Comparison of ENCODE assay signal across 10 mouse cellular contexts in genomic region chr7:45233580-45234332, GRCm38 (mm10). TPM values are rescaled to one million over a fixed set of nuclear protein-coding genes. Genes with fewer than 3 reads are reported as not detected.
DNase-seq lines count a peak whose midpoint lies in the region; ATAC-seq and TF ChIP-seq lines count a peak whose summit lies in the region.
"Had no signal": no experiment of that assay in that cellular context is flagged by ENCODE, and none has a peak within 500 bp of the region (broad histone marks: within the 10 kb centered on the region; RNA-seq: fewer than 3 reads in every experiment).

No protein-coding gene starts in this region.

- H3K4me3 ChIP-seq in heart, embryonic 10.5 days, result peak overlapping the region; percentile 54
- peak overlapping the region; percentile 25; the same call in 1 of the 2 replicates for H3K4me3 ChIP-seq in heart, embryonic 12.5 days
- H3K4me3 ChIP-seq in midbrain, embryonic 10.5 days, result peak overlapping the region; percentile 44

- H3K27me3 ChIP-seq in heart, embryonic 10.5 days (ENCODE audit: insufficient read depth, poor library complexity, severe bottlenecking), result peaks cover 28% of the 10 kb centered on the region
- H3K27me3 ChIP-seq in heart, embryonic 12.5 days (replicated peaks), result peaks cover 15% of the 10 kb centered on the region
- H3K27me3 ChIP-seq in midbrain, embryonic 10.5 days (ENCODE audit: low read depth, poor library complexity, severe bottlenecking), result peaks cover 58% of the 10 kb centered on the region

- TF ChIP-seq POLR2A in brain, embryonic 14.5 days (IDR thresholded peaks at IDR 0.05; ENCODE audit: borderline replicate concordance, extremely low read depth, insufficient read depth, insufficient read length, poor library complexity, severe bottlenecking), result no peak

- WGBS in heart, embryonic 10.5 days, result 25% methylated on average over 20 of the region's 20 CpGs
- 32% methylated on average over 19 of the region's 20 CpGs for WGBS in heart, embryonic 12.5 days
- WGBS in midbrain, embryonic 10.5 days, result 27% methylated on average over 20 of the region's 20 CpGs

- TF ChIP-seq CTCF in brain, embryonic 14.5 days (IDR thresholded peaks at IDR 0.05; ENCODE audit: borderline replicate concordance, extremely low read depth, insufficient read depth, insufficient read length), result no peak

- H3K9me3 ChIP-seq in heart, embryonic 10.5 days, result no peaks in the 10 kb centered on the region
- no peaks in the 10 kb centered on the region for H3K9me3 ChIP-seq in heart, embryonic 12.5 days (replicated peaks)
- no peaks in the 10 kb centered on the region for H3K9me3 ChIP-seq in midbrain, embryonic 10.5 days (replicated peaks)

- H3K4me2 ChIP-seq in heart, embryonic 12.5 days, result peak overlapping the region; percentile 66

- peaks cover 41% of the 10 kb centered on the region for H3K36me3 ChIP-seq in heart, embryonic 10.5 days
- H3K36me3 ChIP-seq in heart, embryonic 12.5 days, result peaks cover 48% of the 10 kb centered on the region
- H3K36me3 ChIP-seq in midbrain, embryonic 10.5 days, result peaks cover 54% of the 10 kb centered on the region

- H3K9ac ChIP-seq in heart, embryonic 12.5 days, result peak overlapping the region; percentile 62

- peaks cover 51% of the 10 kb centered on the region for H3K4me1 ChIP-seq in heart, embryonic 10.5 days
- H3K4me1 ChIP-seq in heart, embryonic 12.5 days (replicated peaks), result peaks cover 51% of the 10 kb centered on the region
- peaks cover 47% of the 10 kb centered on the region for H3K4me1 ChIP-seq in midbrain, embryonic 10.5 days

- ATAC-seq in heart, embryonic 12.5 days (ENCODE audit: insufficient number of reproducible peaks, low FRiP score), result no peak

- H3K27ac ChIP-seq in heart, embryonic 10.5 days, result peak overlapping the region; percentile 81
- H3K27ac ChIP-seq in heart, embryonic 12.5 days (ENCODE audit: poor library complexity, severe bottlenecking), result peak overlapping the region; percentile 67
- H3K27ac ChIP-seq in midbrain, embryonic 10.5 days (replicated peaks), result peak overlapping the region; percentile 71

- peak; percentile 74 for DNase-seq in heart, embryonic 10.5 days (ENCODE audit: low spot score)
- no peak for DNase-seq in heart, adult 9 months (ENCODE audit: low spot score in 2 of 2)
- peak; percentile 83 for DNase-seq in brain, embryonic 14.5 days (ENCODE audit: low read depth)
- DNase-seq in layer of hippocampus, adult 8-10 months (ENCODE audit: low spot score in 2 of 2), result peak; percentile 75 to 79
- DNase-seq in midbrain, embryonic 10.5 days (ENCODE audit: low spot score), result no peak
- DNase-seq in urinary bladder, postnatal 10 days (ENCODE audit: low spot score), result no peak
- no peak for DNase-seq in adrenal gland, postnatal 14 days

RNA-seq across cellular contexts. Expression of gene Cd37, which starts 5.2 kb away (rescaled TPM):
- polyA plus RNA-seq in heart, embryonic 10.5 days (2016; fragmentation: Nextera tagmentation; extraction: Ambion mirVana), result 1.5 and 2.3 TPM in 2 replicates
- polyA plus RNA-seq in brain, embryonic 14.5 days (2012; rRNA removed), result 1.4 and 1.5 TPM in 2 replicates
- 1.2 and 1.4 TPM in 2 replicates for polyA plus RNA-seq in heart, embryonic 12.5 days (2016; fragmentation: Nextera tagmentation; extraction: Ambion mirVana)
- total RNA-seq in layer of hippocampus, adult 8-10 months (2022), result 10 to 100 TPM in 2 of 4 experiments, 1 to 10 TPM in 2; 6.3 to 34.1 (median 18.1) TPM
- polyA plus RNA-seq in midbrain, embryonic 10.5 days (2016; fragmentation: Nextera tagmentation; extraction: Ambion mirVana), result 0.43 and 0.65 TPM in 2 replicates
- total RNA-seq in adrenal gland, postnatal 14 days (2021), result 7.3 and 40.7 TPM in 2 replicates

RNA-seq across cellular contexts. Expression of gene Slc6a16, which starts 7.1 kb away (rescaled TPM):
- 0.50 and 0.83 TPM in 2 replicates for polyA plus RNA-seq in heart, embryonic 10.5 days (2016; fragmentation: Nextera tagmentation; extraction: Ambion mirVana)
- 0.70 and 0.86 TPM in 2 replicates for polyA plus RNA-seq in brain, embryonic 14.5 days (2012; rRNA removed)
- 0.37 TPM in 2 replicates for polyA plus RNA-seq in heart, embryonic 12.5 days (2016; fragmentation: Nextera tagmentation; extraction: Ambion mirVana)
- 1 to 10 TPM; 1.9 to 3.4 (median 2.6) TPM for total RNA-seq in layer of hippocampus, adult 8-10 months (2022)
- 0.07 TPM in 1 of 2 replicates, not detected in the other for polyA plus RNA-seq in midbrain, embryonic 10.5 days (2016; fragmentation: Nextera tagmentation; extraction: Ambion mirVana)
- total RNA-seq in adrenal gland, postnatal 14 days (2021), result not detected in 2 replicates
- total RNA-seq: heart, adult 18-20 months; MEL had no signal

RNA-seq across cellular contexts. Expression of gene Tead2, which starts 18.2 kb away (rescaled TPM):
- polyA plus RNA-seq in heart, embryonic 10.5 days (2016; fragmentation: Nextera tagmentation; extraction: Ambion mirVana), result 161 and 210 TPM in 2 replicates
- 184 and 312 TPM in 2 replicates for polyA plus RNA-seq in brain, embryonic 14.5 days (2012; rRNA removed)
- 131 and 138 TPM in 2 replicates for polyA plus RNA-seq in heart, embryonic 12.5 days (2016; fragmentation: Nextera tagmentation; extraction: Ambion mirVana)
- total RNA-seq in layer of hippocampus, adult 8-10 months (2022), result 1 to 10 TPM; 2.2 to 5.4 (median 3.7) TPM
- 365 and 367 TPM in 2 replicates for polyA plus RNA-seq in midbrain, embryonic 10.5 days (2016; fragmentation: Nextera tagmentation; extraction: Ambion mirVana)
- total RNA-seq in adrenal gland, postnatal 14 days (2021), result 17.8 and 19.2 TPM in 2 replicates

RNA-seq across cellular contexts. Expression of gene Dkkl1, which starts 21.8 kb away (rescaled TPM):
- 1.2 and 1.9 TPM in 2 replicates for polyA plus RNA-seq in heart, embryonic 10.5 days (2016; fragmentation: Nextera tagmentation; extraction: Ambion mirVana)
- polyA plus RNA-seq in brain, embryonic 14.5 days (2012; rRNA removed), result 1.4 and 2.1 TPM in 2 replicates
- 0.99 and 1.5 TPM in 2 replicates for polyA plus RNA-seq in heart, embryonic 12.5 days (2016; fragmentation: Nextera tagmentation; extraction: Ambion mirVana)
- total RNA-seq in layer of hippocampus, adult 8-10 months (2022), result 1 to 10 TPM; 2.1 to 3.3 (median 2.6) TPM
- 0.72 and 1.4 TPM in 2 replicates for polyA plus RNA-seq in midbrain, embryonic 10.5 days (2016; fragmentation: Nextera tagmentation; extraction: Ambion mirVana)
- total RNA-seq in adrenal gland, postnatal 14 days (2021), result 0.98 TPM in 1 of 2 replicates, not detected in the other
- total RNA-seq: heart, adult 18-20 months had no signal

RNA-seq across cellular contexts. Expression of gene Ccdc155, which starts 29.1 kb away (rescaled TPM):
- 0.69 and 0.88 TPM in 2 replicates for polyA plus RNA-seq in heart, embryonic 10.5 days (2016; fragmentation: Nextera tagmentation; extraction: Ambion mirVana)
- polyA plus RNA-seq in brain, embryonic 14.5 days (2012; rRNA removed), result 0.70 and 1.1 TPM in 2 replicates
- polyA plus RNA-seq in heart, embryonic 12.5 days (2016; fragmentation: Nextera tagmentation; extraction: Ambion mirVana), result 0.62 and 0.70 TPM in 2 replicates
- 1 to 10 TPM; 2.5 to 4.8 (median 3.6) TPM for total RNA-seq in layer of hippocampus, adult 8-10 months (2022)
- polyA plus RNA-seq in midbrain, embryonic 10.5 days (2016; fragmentation: Nextera tagmentation; extraction: Ambion mirVana), result 0.73 and 0.88 TPM in 2 replicates
- 0.22 and 0.23 TPM in 2 replicates for total RNA-seq in adrenal gland, postnatal 14 days (2021)

Comparison
In these comparisons a context has a peak if more than half of its experiments do, and no peak if none do; other contexts are left out.
1. DNase-seq: peak in heart, embryonic 10.5 days (single experiment), brain, embryonic 14.5 days (single experiment) and layer of hippocampus, adult 8-10 months (2 of 2); none in heart, adult 9 months (0 of 2), midbrain, embryonic 10.5 days (single experiment), urinary bladder, postnatal 10 days (single experiment) and adrenal gland, postnatal 14 days (single experiment).
2. Peak in every context shown above with its lines, with median percentiles within 50 percentile points of each other: H3K27ac ChIP-seq and H3K4me3 ChIP-seq.